Mouse (Mus musculus) embryonic facial prominence, embryonic 12.5 days (tissue): ENCODE data around the gene Pet100. TPM values are rescaled to one million over a fixed set of nuclear protein-coding genes. Genes with fewer than 3 reads are reported as not detected.
"Not testable (repeated sequence)": the region's sequence is repeated elsewhere in the genome, so short reads cannot be mapped to it uniquely, and the experiment has no call there.

ENCODE experiments used
- ATAC-seq: fragments of 200-750 bp; cut with Nextera tagmentation; 2 replicates; pipeline ENCODE4 v1.8.0; 2017; ENCODE audit not compliant: insufficient number of reproducible peaks, insufficient read depth, low FRiP score, low TSS enrichment
- H3K27ac ChIP-seq: fragments of 300-500 bp; sonication (generic); 2 replicates; pipeline ENCODE4 v1.5.1; 2016; ENCODE audit warnings: mild to moderate bottlenecking
- H3K27me3 ChIP-seq: fragments of 300-500 bp; sonication (generic); 2 replicates; pipeline ENCODE4 v1.6.1; 2016; ENCODE audit warnings: mild to moderate bottlenecking, moderate library complexity
- H3K36me3 ChIP-seq: fragments of 300-500 bp; sonication (generic); 2 replicates; pipeline ENCODE4 v1.6.1; 2016; ENCODE audit warnings: mild to moderate bottlenecking
- H3K4me1 ChIP-seq: fragments of 300-500 bp; sonication (generic); 2 replicates; pipeline ENCODE4 v1.6.1; 2016
- H3K4me2 ChIP-seq: fragments of 300-500 bp; sonication (generic); replicated peaks from 2 replicates; pipeline ENCODE4 v1.6.1; 2016; ENCODE audit warnings: mild to moderate bottlenecking, moderate library complexity
- H3K4me3 ChIP-seq: fragments of 300-500 bp; sonication (generic); 2 replicates; pipeline ENCODE4 v1.5.1; 2016; ENCODE audit warnings: mild to moderate bottlenecking
- H3K9ac ChIP-seq: fragments of 300-500 bp; sonication (generic); 2 replicates; pipeline ENCODE4 v1.6.1; 2016; ENCODE audit warnings: mild to moderate bottlenecking, moderate library complexity
- H3K9me3 ChIP-seq: fragments of 300-500 bp; sonication (generic); 2 replicates; pipeline ENCODE4 v1.6.1; 2016; ENCODE audit warnings: mild to moderate bottlenecking, moderate library complexity
- WGBS: fragments of 180-500 bp; shearing (Covaris S2); methylation state at CpG from one replicate; pipeline ENCODE4 v1.1.7; 2016; 5-methylcytosine and 5-hydroxymethylcytosine counted together
- polyA plus RNA-seq: library from polyadenylated mRNA; unstranded; fragments of >200 nt; fragmentation: Nextera tagmentation; extraction: Ambion mirVana; gene quantifications from 2 replicates; pipeline ENCODE4 v1.2.1, GENCODE M21; 2016

Pet100 gene
- polyA plus RNA-seq = 103 and 110 TPM in 2 replicates

GRCm38 (mm10) chr8:3621199-3621970, at the start of gene Pet100, which contains the start of gene Xab2:
Gene Pet100 (plus strand): TSS chr8:3621548.
Gene Xab2 (minus strand): TSS chr8:3621316.
- H3K4me1 ChIP-seq = peaks cover 13% of the 10 kb centered on the region
- H3K36me3 ChIP-seq = peaks cover 21% of the 10 kb centered on the region
- H3K4me2 ChIP-seq = peak within 1 kb of the TSS; percentile 71
- peak within 1 kb of the TSS; percentile 74 for H3K9ac ChIP-seq
- no peaks in the 10 kb centered on the region for H3K27me3 ChIP-seq
- no peaks in the 10 kb centered on the region for H3K9me3 ChIP-seq
- H3K27ac ChIP-seq = no peak within 1 kb of the TSS
- H3K4me3 ChIP-seq = peak within 1 kb of the TSS; percentile 95
- ATAC-seq = peak; percentile 96
- 1% methylated on average over 37 of the region's 37 CpGs for WGBS

DNA sequence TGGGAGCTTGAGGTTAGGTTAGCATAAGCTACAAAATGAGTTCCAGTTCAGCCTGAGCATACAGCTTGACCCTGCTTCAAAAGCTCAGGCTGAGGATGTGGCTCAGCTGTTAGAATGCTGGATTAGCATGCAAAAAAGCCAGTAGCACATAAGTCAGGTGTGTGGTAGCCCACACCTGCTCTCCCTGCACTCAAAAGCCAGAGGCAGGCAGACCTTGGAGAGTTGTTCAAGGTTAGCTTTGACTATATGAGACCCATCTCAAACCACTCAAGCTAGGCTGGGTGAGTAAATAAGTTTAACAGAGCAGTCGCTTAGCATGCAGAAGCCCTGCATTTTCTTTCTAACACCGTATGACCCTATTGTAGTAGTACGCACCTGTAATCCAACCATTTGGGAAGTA, 46.8 kb upstream of the Pet100 start:
- no peak overlapping the region for H3K9ac ChIP-seq
- no peak overlapping the region for H3K4me3 ChIP-seq
- H3K27me3 ChIP-seq = no peaks in the 10 kb centered on the region
- H3K27ac ChIP-seq = no peak overlapping the region
- no peaks in the 10 kb centered on the region for H3K9me3 ChIP-seq
- H3K4me1 ChIP-seq = no peaks in the 10 kb centered on the region
- no peak overlapping the region for H3K4me2 ChIP-seq
- H3K36me3 ChIP-seq = no peaks in the 10 kb centered on the region
- no peak for ATAC-seq
- WGBS = 93% methylated on average over 3 of the region's 3 CpGs

GRCm38 (mm10) chr8:3576211-3576960, 45.0 kb upstream of the Pet100 start:
- Histone ChIP-seq H3K9ac (no peak overlapping the region), H3K4me1 (no peaks in the 10 kb centered on the region), H3K36me3 (no peaks in the 10 kb centered on the region), H3K4me3 (no peak overlapping the region), H3K4me2 (no peak overlapping the region), H3K9me3 (no peaks in the 10 kb centered on the region), H3K27me3 (no peaks in the 10 kb centered on the region), H3K27ac (no peak overlapping the region)
- WGBS = 74% methylated on average over 15 of the region's 15 CpGs
- no peak for ATAC-seq

GRCm38 (mm10) chr8:3579390-3580364, 41.7 kb upstream of the Pet100 start:
- no peak overlapping the region for H3K9ac ChIP-seq
- no peaks in the 10 kb centered on the region for H3K4me1 ChIP-seq
- no peak overlapping the region for H3K4me3 ChIP-seq
- ATAC-seq = no peak
- 72% methylated on average over 9 of the region's 9 CpGs for WGBS
- H3K9me3 ChIP-seq = no peaks in the 10 kb centered on the region
- no peaks in the 10 kb centered on the region for H3K36me3 ChIP-seq
- H3K27me3 ChIP-seq = no peaks in the 10 kb centered on the region
- H3K4me2 ChIP-seq = no peak overlapping the region
- H3K27ac ChIP-seq = no peak overlapping the region

DNA sequence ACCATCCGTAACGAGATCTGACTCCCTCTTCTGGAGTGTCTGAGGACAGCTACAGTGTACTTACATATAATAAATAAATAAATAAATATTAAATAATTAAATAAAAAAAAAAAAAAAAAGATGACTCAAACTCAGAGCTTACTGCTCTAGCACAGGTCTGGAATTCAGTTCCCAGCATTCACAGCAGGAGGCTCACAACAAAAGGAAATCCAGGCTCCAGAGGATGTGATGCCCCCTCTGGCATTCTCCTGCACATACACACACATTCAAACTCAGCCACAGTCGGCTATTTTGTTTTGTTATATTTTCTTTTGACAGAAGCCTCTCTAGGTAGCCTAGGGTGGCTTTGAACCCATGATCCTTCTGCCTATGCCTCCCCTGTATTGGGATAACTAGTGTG, 39.4 kb upstream of the Pet100 start:
- H3K36me3 ChIP-seq, H3K4me3 ChIP-seq, H3K27ac ChIP-seq, H3K4me1 ChIP-seq, H3K27me3 ChIP-seq, H3K9me3 ChIP-seq, H3K9ac ChIP-seq, ATAC-seq, H3K4me2 ChIP-seq: not testable (repeated sequence)
- WGBS = 91% methylated on average over 3 of the region's 3 CpGs

GRCm38 (mm10) chr8:3586452-3586851, 34.9 kb upstream of the Pet100 start:
- no peak for ATAC-seq
- WGBS = 95% methylated on average over 2 of the region's 2 CpGs
- no peak overlapping the region for H3K9ac ChIP-seq
- H3K27me3 ChIP-seq = peaks cover 14% of the 10 kb centered on the region
- no peak overlapping the region for H3K4me3 ChIP-seq
- H3K36me3 ChIP-seq = no peaks in the 10 kb centered on the region
- H3K4me2 ChIP-seq = no peak overlapping the region
- no peaks in the 10 kb centered on the region for H3K9me3 ChIP-seq
- H3K27ac ChIP-seq = no peak overlapping the region
- peaks cover 4% of the 10 kb centered on the region; the same call in 1 of the 2 replicates for H3K4me1 ChIP-seq

DNA sequence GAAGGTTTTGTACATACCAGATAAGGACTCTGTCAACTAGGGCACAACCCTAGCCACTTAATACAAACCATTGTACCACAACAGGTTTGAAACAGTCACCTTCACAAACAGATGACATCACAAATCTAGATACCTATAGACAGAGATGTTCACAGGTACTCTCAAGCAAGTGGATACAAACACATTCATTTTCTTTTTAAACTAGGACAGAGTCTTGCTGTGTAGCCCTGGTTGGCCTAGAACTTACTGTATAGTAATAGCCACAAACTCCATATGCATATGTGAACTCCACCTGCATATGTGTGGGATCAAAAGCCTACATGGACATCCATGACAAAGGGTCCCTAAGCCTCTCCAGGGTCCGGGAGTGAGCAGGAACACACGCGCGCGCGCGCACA, 34.4 kb upstream of the Pet100 start, which contains the start of gene Camsap3:
Camsap3 (plus strand) TSS at position 301 of the 398 bp plus-strand sequence.
- H3K4me3 ChIP-seq = peak within 1 kb of the TSS; percentile 72
- H3K9ac ChIP-seq = peak within 1 kb of the TSS; percentile 72
- WGBS = 11% methylated on average over 7 of the region's 7 CpGs
- no peaks in the 10 kb centered on the region for H3K9me3 ChIP-seq
- peak within 1 kb of the TSS; percentile 67; the same call in 1 of the 2 replicates for H3K27ac ChIP-seq
- H3K4me2 ChIP-seq = peak within 1 kb of the TSS; percentile 97
- 0 out of 2 replicates have a peak, but pooled peaks have one; percentile 1 for ATAC-seq
- H3K4me1 ChIP-seq = peaks cover 4% of the 10 kb centered on the region; the same call in 1 of the 2 replicates
- H3K27me3 ChIP-seq = peaks cover 14% of the 10 kb centered on the region
- no peaks in the 10 kb centered on the region for H3K36me3 ChIP-seq

GRCm38 (mm10) chr8:3587391-3588257, 33.7 kb upstream of the Pet100 start:
- H3K36me3 ChIP-seq = no peaks in the 10 kb centered on the region
- under 1% methylated on average over 77 of the region's 77 CpGs for WGBS
- H3K4me2 ChIP-seq = peak overlapping the region; percentile 97
- H3K27ac ChIP-seq = peak overlapping the region; percentile 67; the same call in 1 of the 2 replicates
- no peaks in the 10 kb centered on the region for H3K9me3 ChIP-seq
- H3K27me3 ChIP-seq = peaks cover 14% of the 10 kb centered on the region
- H3K4me1 ChIP-seq = peaks cover 4% of the 10 kb centered on the region; the same call in 1 of the 2 replicates
- H3K4me3 ChIP-seq = peak overlapping the region; percentile 72
- peak; percentile 73 for ATAC-seq
- peak overlapping the region; percentile 72 for H3K9ac ChIP-seq

GRCm38 (mm10) chr8:3588258-3588633, 33.1 kb upstream of the Pet100 start:
- 4% methylated on average over 11 of the region's 11 CpGs for WGBS
- Histone ChIP-seq H3K4me1 (peaks cover 4% of the 10 kb centered on the region; the same call in 1 of the 2 replicates), H3K4me2 (peak overlapping the region; percentile 97), H3K9ac (peak overlapping the region; percentile 72), H3K4me3 (peak overlapping the region; percentile 72), H3K9me3 (no peaks in the 10 kb centered on the region), H3K27ac (no peak overlapping the region), H3K36me3 (no peaks in the 10 kb centered on the region), H3K27me3 (peaks cover 14% of the 10 kb centered on the region)
- ATAC-seq = peak; percentile 52; the same call in 1 of the 2 replicates

- WGBS = 67% methylated on average over 3 of the region's 3 CpGs
- Histone ChIP-seq H3K9ac (no peak overlapping the region), H3K27ac (no peak overlapping the region)
Observed at GRCm38 (mm10) chr8:3593470-3593869, 27.9 kb upstream of the Pet100 start.

More at GRCm38 (mm10) chr8:3593470-3593869, 27.9 kb upstream of the Pet100 start:
- Histone ChIP-seq H3K4me1 (no peaks in the 10 kb centered on the region), H3K9me3 (no peaks in the 10 kb centered on the region), H3K27me3 (no peaks in the 10 kb centered on the region), H3K36me3 (no peaks in the 10 kb centered on the region), H3K4me3 (no peak overlapping the region), H3K4me2 (no peak overlapping the region)
- ATAC-seq = no peak
